Mouse (Mus musculus): ENCODE measurements at regions not wholly inside any gene's neighbourhood (a gene's known extent, or its start where the extent isn't known, plus 50 kb on each side); places are given as distances from the start of the nearest gene placed in this dataset.

DNA sequence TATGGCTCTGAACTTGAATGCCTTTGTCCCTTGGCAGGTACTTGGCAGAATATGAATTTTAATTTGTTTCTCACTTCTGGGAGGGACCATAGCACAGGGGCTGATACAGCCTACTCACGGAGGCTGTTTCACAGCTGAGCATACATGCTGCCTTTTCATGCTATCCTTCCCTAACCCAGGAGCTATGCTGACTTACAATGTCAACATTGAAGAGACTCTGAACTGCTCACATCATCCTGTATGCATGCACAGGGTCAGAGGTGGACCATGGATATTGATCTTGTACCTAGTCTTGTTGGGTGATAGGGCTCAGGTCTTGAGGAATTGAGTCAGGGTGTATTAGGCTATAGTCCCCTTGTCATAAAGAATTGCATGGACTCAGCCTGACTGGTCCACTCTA lies 74.5 kb downstream of the Cmpk2 start:
- no peak for DNase-seq (ENCODE audit: low read depth, low spot score)

DNA sequence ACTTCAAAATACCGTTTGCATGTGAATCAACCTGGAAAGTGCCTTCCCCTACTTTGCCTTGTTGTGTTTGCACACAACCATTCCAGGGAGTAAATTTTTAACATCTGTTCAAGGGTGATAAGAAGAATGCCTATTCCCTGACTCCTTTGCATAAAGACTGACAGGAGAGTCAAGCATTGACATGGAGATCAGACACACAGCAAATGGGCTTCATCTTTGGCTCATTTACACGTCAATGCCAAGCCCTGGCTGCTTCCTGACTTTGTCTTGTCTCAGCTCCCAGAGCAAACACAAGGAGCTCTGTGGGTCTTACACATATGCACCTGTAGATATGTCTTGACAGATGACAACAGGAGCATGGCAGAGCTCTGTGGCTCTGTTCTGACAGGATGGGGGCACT lies 73.4 kb downstream of the Cmpk2 start:
- peak; percentile 18 for DNase-seq (ENCODE audit: low read depth, low spot score)

DNA sequence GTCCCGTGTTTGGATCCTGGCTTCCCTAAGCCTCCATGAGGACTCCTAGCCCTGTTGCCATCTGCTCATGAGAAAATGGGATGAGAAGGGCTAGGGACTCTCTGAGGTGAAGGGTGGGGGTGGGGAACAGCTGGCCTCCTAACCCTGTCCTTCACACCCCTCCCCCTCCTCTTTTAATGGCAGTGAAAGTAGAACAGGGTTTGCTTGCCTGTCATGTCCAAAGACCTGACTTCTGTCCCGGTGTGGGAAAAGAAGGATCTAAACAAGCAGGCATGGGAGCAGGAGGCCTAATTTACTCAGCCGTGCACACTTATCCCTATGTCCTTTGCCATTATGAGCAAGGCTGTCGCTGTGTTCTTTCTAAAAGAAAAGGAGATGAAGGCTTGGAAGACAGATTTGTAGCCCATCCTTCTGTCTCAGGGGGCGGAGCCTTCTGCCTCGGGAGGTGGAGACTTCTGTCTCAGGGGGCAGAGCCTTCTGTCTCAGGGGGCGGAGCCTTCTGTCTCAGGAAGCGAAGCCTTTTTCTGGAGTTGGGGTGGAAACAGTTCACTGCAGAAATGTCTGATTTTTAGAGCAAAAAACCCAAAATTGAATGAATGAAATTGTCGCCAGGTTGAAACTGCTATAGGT lies 66.4 kb downstream of the Cmpk2 start:
- no peak for DNase-seq (ENCODE audit: low read depth, low spot score)

DNA sequence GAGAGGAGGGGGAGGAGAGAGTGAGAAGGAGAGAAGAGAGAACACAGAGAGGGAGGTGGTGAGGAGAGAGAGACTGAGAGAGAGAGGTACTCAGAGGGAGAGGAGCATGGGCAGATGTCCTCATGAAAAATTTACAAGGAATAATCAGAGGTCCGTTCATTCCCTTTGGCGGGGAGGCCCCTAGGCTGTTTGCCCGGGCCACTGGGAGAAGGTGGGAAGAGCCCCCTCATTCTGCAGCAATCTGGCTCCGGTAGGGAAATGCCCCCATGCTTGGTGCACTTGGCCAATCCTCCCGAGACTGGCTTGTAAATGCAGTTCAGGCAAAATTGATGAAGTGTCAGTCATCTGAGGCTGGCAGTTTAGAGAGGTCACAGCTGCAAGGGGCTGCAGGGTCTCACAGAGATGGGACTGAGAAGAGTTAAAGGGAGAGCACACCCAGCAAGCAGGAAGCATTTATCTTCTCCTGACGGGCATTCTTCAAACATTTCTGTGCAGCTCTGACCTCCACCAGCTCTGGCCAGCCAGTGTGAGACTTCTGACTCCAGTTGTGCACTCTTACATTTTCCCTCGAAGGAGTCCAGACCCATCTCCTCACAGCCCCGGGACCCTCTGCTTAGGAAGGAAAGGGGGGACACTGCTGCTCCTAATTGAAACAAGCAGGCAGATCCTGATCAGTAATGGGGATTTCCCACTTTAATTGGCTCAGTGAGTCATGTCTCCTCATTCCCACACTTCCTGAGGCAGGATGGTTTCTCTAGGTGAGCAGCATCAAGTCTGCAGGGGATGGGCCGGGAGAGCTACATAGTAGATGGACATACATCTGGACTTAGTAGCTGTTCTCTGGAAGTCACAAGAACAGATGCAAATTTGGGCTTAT lies 65.5 kb downstream of the Cmpk2 start:
- DNase-seq (ENCODE audit: low read depth, low spot score): no peak

DNA sequence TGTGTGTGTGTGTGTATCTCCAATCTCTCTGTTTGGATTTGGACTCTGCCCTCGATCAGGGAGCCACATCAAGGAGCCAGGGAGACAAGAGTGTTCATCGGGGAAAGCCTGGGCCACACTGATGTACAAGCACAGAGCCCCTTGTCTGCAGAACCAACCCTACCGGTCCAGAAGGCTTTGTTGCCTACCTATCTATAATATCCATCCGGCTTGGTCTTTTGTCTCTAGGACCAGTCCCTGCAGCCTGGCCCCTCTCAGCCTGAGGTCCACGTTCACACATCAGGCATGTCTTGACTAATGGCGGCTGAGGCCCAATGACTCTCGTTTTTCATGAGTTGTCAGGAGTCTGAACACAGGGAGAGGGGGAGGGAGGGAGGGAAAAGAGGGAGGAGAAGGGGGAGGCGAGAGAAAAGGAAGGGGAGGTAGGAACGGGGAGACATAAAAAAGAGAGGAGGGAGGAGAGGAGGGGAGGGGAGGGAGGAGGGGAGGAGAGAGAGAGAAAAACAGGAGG lies 64.7 kb downstream of the Cmpk2 start:
- DNase-seq (ENCODE audit: low read depth, low spot score): no peak

DNA sequence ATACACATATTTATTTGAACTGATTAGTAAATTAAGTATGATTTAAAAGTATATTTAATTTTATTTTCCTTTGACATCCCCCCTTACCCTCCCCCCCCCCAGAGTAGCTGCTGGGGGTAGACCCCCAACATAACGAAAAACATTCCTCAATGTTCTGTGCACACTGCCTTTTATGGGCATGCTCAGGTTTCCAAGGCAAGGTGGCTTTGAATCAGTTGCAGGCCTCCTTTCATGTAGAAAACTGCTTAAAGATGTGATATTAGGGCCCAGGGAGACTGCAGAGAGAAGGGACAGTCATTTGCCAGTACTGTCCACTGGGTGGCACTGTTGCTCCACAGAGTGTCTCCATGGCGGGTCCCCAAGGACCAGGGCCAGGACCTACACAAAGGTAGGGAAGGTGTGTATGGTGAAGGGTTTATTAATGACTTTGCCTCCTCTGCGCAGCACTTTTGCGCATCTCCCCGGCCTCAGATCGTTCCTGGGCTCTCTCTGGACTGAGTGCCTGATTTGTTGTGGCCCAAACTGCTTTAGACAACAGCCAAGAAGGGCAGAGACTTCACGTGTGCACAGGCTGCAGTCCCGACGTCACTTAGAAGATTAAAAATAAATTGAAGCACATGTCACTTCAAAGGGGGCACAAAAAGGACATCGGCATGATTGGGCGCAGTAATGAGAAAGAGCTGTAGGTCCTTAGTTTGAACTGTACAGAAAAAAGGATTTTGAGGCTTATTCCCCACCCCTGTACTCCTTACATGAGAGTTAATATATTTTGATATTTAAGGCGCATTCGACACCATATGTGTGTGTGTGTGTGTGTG lies 64.0 kb downstream of the Cmpk2 start:
- peak; percentile 33 for DNase-seq (ENCODE audit: low read depth, low spot score)

DNA sequence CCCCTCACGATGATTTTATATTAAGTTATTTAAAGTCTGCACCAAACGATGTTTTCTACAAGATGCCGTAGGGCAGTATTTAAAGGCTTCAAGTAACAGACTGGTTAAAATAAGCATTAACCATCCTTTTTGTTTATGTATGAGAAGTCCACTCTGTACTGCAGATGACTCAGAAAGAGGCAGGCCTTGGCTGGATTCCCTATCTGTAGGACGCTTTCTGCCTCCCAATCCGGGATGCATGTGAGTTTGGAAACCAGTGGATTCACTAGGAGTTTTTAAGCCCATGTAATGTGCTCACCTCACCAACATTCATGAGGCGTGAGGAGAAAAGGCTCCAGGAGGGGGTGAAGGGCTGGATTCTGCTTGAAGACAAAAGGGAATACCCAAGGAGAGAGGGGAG lies 63.1 kb downstream of the Cmpk2 start:
- DNase-seq (ENCODE audit: low read depth, low spot score): no peak
